Mouse (Mus musculus): ENCODE data around the gene Vps13a.
"Not testable (repeated sequence)": the region's sequence is repeated elsewhere in the genome, so short reads cannot be mapped to it uniquely, and the experiment has no call there.

Gene Vps13a

DNA sequence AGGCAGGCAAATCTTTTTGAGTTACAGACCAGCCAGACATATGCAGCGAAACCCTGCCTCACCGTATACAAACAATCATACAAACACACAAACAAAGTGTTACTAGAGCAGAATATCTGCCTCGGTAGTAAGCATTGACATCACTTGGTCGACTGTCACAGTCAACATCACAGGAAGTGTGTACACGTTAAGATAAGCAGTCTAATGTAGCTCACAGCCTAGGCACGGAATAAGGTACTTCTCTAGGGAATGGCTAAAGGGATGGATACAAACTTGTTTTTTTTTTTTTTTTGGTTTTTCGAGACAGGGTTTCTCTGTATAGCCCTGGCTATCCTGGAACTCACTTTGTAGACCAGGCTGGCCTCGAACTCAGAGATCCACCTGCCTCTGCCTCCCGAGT, 23.3 kb downstream of the Vps13a start:
- not testable (repeated sequence) for DNase-seq (ENCODE audit: low spot score)

DNA sequence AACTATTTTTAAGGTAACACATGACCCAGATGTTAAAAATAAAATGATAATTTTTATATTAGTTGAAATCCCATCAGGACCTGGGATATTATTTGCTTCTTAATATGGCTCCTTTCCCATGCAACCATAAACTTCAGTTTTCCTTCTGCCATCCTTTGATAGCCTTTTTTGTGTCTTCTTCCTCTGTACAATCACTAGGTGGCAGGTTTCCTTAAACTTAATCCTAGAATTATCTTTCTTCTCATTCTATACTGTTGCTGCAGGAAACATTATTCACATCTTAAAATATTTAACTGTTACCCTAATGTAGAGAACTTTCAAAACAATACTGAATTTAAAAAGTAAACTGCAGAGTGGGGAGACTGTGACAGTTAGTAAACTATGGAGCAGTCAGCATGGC, 24.9 kb downstream of the Vps13a start:
- no peak for DNase-seq (ENCODE audit: low spot score)

DNA sequence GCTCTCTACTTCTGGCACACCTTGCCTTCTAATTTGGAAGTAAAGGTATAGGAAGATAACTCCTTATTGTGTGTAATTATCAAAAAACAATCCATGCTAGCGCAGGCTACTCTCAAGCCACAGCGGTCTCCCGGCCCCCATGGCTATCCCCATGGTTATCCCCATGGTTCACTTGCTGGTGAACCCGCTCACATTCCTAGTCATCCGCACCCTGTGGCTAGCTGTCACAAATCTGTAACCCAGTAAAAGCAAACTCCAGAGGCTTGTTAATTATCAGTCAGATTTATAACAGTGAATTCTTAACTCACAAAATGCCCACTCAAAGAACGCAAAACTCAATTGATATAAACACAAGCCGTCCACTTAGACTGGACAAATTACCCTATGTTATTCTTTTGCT, 25.5 kb downstream of the Vps13a start:
- DNase-seq (ENCODE audit: low spot score) = no peak

DNA sequence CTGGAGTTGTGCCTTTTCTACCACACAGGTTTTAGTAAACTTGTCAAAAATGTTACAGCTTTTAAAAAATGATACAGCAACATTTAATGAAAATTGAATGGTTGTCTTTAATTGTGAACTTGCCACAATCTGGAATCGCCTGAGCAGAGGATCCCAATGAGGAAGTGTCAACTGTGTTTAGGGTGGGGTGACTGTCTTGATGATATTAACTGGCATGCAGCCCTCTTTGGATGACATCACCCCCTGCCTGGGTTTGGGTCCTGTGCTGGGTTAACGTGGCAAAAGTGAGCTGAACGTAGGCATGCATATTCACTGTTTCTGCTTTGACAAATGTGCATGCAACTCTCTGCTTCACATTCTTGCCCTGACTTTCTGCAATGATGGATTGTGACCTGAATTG, 27.6 kb downstream of the Vps13a start:
- DNase-seq (ENCODE audit: low spot score) = no peak

- no peak for DNase-seq (ENCODE audit: low spot score)
Observed at GRCm38 (mm10) chr19:16736854-16737253, 43.9 kb downstream of the Vps13a start.

- DNase-seq (ENCODE audit: low spot score) = no peak
Observed at GRCm38 (mm10) chr19:16728729-16729128, 52.0 kb downstream of the Vps13a start.

DNA sequence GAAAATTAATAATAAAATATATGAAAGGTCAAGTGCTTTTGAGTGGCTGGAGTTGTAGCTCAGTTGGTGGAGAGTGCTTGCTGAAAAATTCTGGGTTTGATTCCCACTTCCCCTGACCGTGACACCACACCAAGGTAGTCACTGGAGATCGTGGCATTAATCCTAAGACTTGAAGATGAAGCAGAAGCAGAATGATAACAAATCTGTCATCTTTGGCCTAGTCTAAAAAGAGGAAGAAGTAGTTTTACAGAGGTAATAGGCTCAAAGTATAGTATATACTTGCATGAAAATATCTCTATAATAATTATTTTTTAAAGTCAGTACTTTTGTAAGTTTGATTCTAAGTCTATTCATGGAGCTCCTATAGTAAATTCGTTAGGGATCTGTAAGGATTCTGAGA, 65.5 kb downstream of the Vps13a start:
- no peak for DNase-seq (ENCODE audit: low spot score)

GRCm38 (mm10) chr19:16701790-16702189, 78.9 kb downstream of the Vps13a start:
- DNase-seq (ENCODE audit: low spot score) = no peak

GRCm38 (mm10) chr19:16684922-16685321, 95.8 kb downstream of the Vps13a start:
- no peak for DNase-seq (ENCODE audit: low spot score)

- no peak for DNase-seq (ENCODE audit: low spot score)
Observed at GRCm38 (mm10) chr19:16684210-16684609, 96.5 kb downstream of the Vps13a start.

GRCm38 (mm10) chr19:16625610-16626395, 154.9 kb downstream of the Vps13a start:
- no peak for DNase-seq (ENCODE audit: low spot score)

DNA sequence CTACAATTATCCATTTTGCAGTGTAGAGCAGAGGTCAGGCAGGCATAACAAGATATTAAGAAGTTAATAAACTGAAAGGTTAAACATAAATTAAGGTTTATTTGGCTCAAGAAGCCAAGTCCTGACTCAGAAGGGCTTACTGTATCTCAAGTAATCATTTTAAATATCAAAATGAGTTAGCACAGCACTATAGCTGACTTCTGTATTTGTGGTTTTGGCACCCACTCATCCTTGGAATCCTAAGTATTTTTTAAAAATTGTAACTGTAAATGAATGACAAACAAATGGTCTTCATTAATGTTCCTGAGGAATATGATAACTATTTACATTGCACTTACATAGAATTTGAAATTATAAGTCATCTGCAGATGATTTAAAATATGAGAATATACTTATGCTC, 155.7 kb downstream of the Vps13a start:
- no peak for DNase-seq (ENCODE audit: low spot score)

- DNase-seq (ENCODE audit: low spot score) = no peak
Observed at GRCm38 (mm10) chr19:16623154-16623553, 157.6 kb downstream of the Vps13a start.

DNA sequence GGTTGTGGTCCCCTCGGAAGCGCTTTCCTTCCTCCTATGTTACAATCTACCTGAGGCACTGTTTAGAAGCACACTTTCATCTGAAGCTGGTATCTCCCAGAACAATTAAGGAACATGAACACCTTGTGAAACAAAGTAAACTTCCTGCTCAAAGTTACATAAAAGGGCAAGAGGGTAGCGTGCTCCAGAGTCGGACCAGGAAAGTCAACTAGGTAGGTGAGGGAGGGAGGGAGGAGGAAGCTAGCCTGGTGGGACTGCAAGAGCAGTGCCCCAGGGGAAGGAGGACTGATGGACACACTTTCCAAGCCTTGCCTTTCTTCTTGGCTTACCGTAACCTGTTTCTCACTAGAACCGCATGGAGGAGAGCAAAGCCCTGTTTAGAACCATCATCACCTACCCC, 173.1 kb downstream of the Vps13a start:
- no peak for DNase-seq (ENCODE audit: low spot score)

- no peak for DNase-seq (ENCODE audit: low spot score)
Observed at GRCm38 (mm10) chr19:16602026-16602425, 178.7 kb downstream of the Vps13a start.

DNA sequence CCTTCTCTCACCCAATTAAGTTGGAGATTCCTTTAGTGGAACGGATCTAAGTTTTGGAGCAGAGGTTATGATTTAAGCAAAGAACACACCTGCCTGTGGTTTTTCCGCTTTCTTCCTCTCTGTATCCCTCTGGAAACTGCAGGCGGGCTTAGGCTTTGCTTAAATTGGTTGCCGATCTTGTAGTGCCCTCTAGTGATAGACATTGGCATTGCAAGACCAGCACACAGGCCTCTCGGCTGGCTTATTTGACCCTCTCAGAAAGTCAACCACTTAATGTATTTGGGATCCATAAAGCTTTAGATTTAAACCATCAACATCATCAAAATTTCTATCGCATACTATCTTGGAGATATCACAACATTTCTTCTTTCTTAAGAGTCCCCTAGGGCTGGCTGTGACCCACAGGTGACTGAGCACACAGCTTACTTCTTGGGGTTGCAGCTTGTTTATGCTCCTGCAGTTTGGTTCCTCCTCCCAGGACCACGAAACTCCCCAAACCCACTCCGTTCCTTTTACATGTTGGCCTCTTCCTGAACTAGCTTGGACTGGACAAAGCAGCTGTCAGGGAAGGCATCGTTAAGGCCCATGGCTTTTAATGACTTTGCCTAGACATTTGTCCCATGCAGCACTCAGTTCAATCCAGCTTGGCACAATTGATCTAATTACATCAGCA, 181.3 kb downstream of the Vps13a start:
- peak; percentile 41 for DNase-seq (ENCODE audit: low spot score)

DNA sequence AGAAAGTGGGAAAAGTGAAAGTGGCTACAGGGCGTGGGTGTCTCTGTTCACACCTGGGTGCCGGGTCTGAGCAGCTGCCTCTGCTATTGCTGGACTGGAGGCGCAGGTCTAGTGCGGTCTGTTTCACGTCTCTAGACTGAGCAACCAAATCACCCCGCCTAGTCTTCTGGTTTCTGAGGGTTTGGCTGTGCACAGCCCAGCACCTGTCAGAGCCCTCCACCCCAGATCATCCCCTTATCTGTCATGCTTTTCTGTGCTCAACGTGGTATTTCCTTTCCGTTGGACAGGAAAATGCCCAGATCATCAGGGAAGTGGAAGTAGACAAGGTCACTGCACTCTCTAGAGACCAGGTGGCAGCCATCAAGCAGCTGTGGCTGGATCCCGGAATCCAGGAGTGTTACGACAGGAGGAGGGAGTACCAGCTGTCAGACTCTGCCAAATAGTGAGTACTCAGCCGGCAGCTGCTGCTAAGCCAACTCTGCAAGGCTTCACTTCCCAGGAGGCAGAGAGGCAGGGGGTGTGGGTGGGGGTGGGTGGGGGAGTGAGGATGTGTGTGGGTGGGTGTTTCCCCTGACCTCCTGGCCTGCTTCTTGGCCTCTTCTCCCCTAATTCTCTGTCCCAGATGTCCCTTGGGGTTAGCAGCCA, 182.0 kb downstream of the Vps13a start:
- DNase-seq (ENCODE audit: low spot score) = no peak

GRCm38 (mm10) chr19:16597216-16597615, 183.5 kb downstream of the Vps13a start:
- no peak for DNase-seq (ENCODE audit: low spot score)

GRCm38 (mm10) chr19:16593975-16594317, 186.8 kb downstream of the Vps13a start:
- DNase-seq (ENCODE audit: low spot score) = no peak

GRCm38 (mm10) chr19:16593256-16593974, 187.3 kb downstream of the Vps13a start:
- no peak for DNase-seq (ENCODE audit: low spot score)

DNA sequence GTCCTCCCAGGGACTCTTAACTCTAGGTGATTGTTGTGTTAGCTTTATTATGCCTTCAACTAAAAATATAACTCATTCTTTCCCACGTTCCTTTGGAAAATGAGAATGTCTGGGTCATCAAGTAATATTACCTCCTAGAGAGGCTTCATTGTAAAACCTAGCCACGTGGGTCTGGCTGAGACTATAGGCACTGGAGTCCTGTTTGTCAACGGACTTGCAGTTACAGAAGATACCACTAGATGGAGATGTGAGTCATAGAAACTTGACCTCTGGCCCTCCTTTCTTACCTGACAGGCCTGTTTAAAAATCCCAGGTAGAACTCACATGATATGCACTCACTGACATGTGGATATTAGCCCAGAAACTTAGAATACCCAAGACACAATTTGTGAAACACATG, 195.4 kb downstream of the Vps13a start:
- DNase-seq (ENCODE audit: low spot score) = no peak

DNA sequence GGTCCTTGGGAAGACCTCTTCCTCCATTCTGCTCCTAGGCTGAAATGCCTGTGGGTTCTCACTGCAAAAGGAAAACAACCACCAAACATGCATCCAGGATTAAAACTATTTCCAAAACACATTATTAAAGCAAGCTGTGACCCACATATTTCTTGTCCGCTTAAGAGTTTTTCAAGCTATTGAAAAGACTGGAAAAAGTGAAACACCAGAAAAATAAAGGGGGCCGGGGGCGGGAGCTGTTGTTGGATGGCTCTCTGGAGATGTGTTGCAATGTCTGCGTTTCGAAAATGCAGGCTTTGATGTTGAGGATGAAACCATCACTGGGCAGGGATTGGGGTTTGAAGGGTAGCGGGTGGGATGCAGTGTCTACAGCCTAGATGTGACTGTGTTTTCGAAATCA, 196.2 kb downstream of the Vps13a start:
- DNase-seq (ENCODE audit: low spot score) = no peak

DNA sequence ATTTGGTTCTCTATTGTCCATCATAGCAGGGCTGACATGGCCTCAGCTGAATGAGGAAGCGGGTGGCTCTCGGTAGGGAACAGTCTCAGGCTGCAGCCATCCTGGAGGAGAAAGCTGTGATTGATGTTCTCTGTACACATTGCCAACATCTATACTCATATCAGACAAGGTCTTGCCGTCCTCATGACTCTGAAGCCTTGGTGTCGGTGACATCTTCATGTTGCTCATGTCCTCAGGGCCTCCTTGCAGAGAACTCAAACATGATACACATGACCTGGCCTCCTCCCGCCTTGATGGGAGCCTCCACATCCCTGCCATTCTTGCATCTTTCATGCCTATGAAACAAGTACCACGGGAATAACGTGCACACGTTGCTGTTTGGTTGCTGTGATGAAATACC, 200.2 kb downstream of the Vps13a start:
- DNase-seq (ENCODE audit: low spot score) = no peak
